Mouse (Mus musculus) layer of hippocampus, adult 9-11 months (tissue): ENCODE measurements around the gene Csnk2a2.
A peak's percentile ranks its signal among the peaks of the same experiment; 100 is the strongest.

Source experiments
- DNase-seq: peaks from one replicate; pipeline ENCODE4 v3.0.0; 2022

The Csnk2a2 gene

DNA sequence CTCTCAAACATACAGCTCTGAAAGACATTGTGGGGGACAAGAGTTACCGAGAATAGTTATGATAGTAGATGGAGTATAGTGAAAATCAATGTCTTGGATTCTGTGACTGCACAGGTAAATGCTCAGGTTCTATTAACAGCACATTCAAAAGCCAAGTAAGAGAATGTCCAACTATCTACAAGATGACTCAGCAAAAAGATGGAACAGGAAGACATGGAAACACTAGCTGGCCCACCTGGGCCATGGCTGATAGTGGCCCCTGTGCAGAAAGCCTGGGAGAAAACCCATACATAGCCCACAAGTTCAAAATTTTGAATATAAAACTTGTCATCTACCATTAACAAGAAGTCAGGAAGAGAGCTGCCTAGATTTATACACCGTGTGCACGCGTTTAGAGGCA lies 19.8 kb downstream of the Csnk2a2 start:
- DNase-seq, result no peak

DNA sequence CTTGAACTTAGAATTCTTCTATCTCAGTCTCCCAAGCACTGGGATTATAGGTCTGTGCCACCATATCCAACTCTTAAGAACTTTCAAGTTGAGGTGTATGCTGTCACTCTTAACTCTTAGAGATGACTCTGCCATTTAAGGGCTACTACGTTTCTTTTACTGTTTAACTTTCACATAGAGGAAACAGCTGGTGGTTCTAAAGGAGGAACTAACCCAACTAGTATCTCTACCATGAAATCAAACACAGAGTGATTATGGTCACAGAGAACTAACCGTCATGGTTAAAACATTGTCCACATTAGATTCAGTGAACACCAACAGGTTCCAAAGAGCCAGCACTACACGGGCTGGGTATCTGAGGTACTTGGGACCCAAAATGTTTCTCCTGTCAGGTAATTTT lies 20.8 kb downstream of the Csnk2a2 start:
- no peak for DNase-seq

DNA sequence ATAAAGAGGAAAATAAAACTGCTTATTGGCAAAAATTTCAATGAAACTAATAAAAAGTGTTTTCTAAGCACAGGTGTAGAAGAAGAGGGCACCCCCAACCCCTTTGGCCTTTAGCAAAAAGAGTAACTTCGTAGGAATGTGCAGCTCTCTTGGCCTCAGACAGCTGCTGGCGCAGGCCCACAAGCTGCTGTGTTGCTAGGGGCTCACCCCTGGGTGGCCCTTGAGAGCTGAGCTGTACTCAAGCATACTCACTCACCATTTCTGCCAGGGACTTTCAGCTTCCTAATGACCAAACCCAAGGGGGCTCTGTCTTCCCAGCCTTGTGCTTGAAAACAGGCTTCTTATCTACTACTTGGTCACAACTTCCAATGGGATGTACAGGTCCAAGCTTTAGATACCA lies 23.3 kb downstream of the Csnk2a2 start:
- no peak for DNase-seq

DNA sequence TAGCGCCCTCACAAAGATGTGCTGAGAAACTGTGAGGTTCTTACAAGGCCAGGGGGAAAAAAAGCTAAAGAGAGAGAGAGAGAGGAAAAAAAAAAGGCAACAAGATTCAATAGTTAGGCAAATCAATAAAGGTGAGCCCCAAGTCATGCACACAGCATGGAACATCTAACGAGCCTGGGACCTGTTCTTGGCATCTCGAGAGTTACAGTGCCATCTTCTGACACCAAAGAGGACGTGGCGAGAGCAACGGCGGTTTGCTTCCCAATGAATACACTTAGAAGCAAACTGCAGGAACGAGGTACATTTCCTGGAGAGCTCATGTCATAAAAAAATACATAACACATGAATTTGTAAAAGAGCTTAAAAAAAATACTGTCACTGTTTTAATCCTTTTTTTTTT lies 37.3 kb downstream of the Csnk2a2 start:
- DNase-seq, result no peak

DNA sequence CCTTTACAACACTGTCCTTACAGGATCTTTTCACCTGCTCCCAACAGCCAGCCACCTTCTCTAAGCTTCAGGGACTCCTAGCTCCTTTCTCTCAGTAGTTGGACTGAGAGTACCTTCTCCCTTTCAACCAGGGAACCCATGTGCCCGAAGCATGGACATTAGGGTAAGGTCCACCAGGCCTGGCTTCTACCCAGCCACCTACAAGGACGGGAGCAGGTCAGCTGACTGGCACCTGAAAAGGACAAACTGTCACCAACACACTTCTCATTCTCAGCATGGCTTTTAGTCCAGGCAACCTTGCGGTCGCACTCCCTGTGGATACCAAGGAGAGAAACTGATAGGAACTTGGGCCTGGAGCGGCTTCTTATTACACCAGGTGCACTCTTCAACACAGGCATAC lies 39.6 kb downstream of the Csnk2a2 start:
- DNase-seq, result no peak

DNA sequence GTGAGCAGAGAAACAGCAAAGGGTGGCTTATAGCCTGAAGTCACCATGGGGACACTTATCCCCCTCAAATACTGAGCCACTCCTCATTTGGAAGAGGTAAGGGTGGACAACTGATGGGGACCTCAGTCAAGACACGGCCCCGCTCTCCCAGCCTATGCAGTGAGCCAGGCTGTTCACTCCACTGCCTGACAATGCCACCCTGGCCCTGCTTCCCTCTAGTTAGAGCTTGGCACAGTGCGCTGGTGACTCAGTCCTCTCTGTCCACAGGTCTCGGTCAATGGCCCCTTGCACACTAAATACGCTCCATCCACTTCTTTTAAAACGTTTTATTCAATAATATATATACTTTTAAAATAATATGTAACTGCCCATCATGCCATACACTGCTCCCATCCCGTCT lies 42.2 kb downstream of the Csnk2a2 start:
- no peak for DNase-seq

DNA sequence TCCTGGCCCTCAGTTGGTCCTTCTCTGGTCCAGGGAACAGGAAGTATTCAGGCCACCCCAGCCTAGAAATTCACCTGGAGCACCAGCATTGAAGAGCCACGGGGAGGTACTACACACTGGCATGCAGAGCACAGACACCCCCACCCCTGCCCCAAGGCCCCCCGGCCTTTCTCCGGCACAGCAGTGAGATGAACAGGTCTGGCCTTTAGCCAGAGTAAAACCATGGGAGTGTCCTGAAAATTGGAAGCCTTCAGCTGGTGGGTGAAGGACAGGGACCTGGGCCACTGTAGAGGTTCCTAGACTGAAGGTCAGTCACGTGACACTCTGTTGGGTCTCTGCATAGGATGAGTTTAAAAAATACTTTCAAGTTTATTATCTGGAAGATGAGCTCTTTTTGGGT lies 44.8 kb downstream of the Csnk2a2 start:
- DNase-seq, result no peak

DNA sequence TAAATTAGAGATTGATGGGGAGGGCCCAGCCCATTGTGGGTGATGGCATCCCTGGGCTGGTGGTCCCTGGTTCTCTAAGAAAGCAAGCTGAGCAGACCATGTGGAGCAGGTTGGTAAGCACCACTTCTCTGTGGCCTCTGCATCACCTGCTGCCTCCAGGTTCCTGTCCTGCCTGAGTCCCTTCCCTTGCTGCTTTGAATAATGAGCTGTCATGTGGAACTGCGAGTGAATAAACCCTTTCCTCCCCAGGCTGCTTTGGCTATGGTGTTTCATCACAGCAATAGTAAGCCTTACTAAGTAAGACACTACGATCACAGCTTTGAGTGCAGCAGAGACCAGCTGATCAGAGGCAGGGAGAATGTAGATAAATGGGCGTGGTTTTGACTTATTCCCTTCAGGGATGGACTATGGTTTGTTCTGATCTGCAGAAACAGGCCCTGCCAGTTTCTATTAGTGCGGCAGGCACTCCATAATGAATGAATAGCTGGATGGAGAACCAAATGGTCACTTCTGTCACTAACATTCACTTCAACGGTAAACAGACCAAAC lies 48.3 kb downstream of the Csnk2a2 start:
- no peak for DNase-seq

DNA sequence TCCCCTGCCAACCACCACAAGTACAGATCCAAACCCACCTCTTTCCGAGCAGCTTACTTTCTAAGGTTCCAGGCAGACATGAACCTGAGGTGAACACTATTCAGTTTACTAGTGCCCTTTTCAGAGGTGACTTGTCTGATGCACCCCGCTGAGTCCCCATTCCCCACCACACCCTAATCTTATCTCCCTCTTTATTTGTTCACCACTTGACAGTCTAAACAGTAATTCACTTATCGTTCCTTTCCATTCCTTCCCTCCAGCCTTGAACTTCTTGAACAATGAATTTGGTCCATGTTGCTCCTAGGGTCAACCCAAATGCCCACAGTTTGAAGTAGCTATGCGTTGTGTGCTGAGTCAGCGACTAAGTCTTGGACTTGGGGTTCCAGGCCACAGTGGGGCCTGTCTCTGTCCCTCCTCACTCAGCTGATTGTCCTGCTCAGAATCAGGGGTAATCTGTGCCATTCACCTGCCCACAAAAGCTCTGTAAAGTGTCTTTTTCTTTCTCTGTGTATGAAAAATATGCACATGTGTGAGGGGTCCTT lies 49.6 kb downstream of the Csnk2a2 start:
- DNase-seq, result no peak

DNA sequence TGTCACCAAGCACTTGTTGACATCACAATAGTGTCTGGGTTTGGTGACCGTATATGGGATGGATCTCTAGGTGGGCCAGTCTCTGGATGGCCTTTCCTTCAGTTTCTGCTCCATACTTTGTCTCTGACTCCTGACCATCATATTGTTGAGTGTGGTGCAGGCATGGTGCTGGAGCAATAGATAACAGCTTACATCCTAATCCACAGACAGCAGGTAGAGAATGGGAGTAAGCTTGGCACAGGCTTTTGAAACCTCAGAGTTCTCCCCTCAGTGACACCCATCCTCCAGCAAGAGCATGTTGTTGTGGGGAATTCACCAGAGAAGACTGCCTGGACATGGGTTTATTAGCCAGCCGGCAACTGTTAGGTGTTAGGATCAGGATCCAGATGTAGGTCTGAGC lies 50.4 kb downstream of the Csnk2a2 start:
- DNase-seq, result no peak

DNA sequence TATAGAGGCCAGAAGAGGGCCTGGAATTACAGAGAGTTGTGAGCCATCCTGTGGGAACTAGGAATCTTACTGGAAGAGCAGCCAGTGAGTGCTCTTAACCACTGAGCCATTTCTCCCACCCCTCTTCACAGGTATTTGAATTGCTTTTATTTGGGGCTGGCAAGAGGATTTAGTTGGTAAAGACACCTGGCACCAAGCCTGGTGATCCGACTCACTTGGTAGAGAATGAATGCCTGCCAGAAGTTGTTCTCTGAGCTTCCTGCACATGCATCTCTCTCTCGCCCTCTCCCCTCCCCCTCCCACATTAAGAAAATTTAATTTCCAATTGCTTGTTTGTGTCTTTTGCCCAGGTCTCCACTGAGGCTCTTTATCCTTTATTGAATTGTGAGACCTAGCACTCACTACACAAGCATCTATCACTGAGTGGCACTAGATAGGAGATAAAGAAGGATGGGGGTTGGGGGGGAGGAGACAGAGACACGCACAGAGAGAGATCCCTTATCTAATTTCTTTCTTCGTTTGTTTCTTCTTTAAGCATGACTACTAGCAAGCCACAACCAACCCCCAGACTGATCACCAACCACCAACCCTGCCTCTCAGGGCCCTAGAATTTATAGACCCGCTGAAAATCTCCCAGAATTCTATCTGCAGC lies 52.4 kb downstream of the Csnk2a2 start:
- DNase-seq, result no peak

DNA sequence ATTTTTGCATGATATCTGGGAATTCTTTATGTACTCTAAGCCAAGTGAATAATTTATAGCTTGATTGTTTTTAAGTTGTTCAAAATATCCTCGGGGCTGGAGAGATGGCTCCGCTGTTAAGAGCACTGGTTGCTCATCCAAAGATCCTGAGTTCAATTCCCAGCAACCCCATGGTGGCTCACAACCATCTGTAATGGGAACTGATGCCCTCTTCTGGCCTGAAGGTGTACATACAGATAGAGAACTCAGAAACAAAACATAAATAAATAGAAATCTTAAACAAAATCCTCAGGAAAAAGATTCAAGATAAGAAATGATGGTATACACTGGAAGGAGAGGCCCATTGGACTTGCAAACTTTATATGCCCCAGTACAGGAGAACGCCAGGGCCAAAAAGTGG lies 53.9 kb downstream of the Csnk2a2 start:
- no peak for DNase-seq

DNA sequence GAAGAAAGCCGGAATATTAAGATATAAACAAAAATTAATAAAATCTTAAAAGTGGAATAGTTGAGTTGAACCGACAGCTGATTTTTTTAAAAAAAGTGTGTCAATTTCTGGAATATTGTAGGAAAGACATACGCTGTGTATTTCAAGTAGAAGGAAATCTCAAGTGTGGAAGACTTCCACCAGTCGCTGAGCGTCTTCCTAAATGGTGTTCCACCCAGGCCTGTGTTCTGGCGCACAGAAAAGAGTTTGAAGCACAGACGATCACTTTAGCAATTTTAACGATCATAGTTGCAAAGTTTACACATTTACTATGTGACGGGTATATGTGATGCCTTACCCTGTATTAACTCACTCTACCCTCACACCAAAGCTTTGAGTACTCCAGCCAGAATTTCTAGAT lies 54.4 kb downstream of the Csnk2a2 start:
- no peak for DNase-seq

DNA sequence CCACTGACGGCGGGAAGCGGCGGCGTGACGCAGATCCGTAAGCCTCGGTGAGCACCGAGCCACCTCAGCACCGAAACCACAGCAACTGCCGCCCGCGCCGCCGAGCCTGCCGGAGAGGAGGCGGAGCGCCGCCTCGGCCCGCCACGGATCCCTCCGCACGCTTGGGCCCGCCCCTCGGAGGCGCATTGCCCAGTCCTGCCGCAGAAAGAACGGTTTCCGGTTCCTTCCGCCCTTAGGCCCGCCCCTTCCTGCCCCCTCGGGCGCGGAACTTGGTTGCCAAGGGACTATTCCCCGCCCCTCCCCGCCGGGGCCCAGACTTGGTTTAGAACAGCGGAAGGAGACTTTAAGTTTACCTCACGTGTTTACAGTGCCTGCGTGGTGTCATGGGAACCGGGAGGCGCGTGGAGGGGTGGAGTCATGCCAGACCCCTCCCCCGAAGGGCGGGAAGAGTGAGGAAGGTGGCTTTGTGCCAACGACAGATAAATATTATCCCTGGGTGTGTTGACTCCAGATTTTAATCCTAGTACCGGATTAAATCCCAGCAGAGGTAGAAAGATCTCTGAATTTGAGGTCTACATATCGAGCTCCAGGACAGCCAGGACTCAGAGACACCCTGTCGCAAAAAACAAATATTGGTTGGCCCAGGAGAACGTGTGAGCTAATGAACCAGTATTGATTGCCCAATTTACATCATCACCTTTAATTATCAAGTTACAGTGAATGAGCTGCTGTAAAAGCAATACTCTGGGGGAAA lies 55.0 kb downstream of the Csnk2a2 start, which contains the start of gene Cfap20:
Gene Cfap20 (minus strand): TSS at position 184 of the 754 bp plus-strand sequence.
- DNase-seq, result peak; percentile 98

DNA sequence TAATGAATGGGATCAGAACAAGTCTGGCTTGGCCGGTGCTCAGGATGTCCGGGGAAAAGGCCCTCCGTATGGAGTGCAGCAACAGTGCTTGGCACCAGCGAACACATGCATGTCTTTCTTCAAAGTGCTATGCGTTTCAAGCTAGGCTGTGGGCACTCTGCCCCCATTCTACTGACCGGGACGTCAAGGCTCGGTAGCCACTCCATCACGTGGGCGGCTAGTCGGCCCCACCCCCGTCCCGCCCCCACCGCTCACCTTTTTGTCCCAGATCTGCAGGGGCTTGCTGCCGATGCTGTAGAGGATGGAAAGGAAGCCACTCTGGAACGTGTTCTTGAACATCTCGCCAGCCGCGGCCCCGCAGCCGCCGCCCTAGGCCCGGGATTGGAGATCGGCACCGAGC lies 55.6 kb downstream of the Csnk2a2 start:
- peak; percentile 31 for DNase-seq

DNA sequence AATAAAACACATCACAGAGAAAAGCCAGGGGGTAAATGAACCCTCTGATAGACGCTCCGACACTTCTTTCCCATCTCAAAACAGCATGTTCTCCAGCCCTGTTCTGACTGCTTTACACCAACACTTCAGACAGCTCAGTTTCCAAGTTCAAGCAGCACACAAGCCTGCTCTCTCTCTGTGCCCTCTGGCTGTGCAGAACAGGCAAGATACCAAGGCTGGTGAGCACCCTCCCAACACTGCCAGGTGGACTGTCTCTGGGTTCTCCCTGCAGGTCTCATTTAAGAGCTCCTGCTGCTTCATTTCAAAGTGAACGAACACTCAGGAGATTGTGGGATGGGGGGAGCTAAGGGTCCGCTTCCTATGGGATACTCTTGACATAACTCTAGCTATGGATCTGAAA lies 56.7 kb downstream of the Csnk2a2 start:
- no peak for DNase-seq

DNA sequence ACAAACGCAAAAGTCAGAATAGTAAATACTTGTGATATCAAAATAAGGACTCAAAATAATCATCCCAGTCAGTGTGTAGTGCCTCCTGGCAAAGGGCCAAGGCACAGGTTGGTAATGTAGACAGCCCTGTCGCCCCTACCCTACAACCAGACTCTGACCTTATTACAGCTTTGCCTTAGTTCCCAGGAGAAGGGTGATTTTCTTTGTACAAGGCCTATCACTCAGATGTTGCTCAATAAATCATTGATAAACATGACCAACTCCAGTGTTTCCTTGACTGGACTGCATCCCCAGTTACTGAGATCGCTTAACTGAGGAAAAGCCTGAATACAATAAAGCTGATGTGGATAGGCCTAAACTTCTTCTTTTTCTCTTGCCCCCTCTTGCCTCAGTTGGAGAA lies 57.4 kb downstream of the Csnk2a2 start:
- DNase-seq, result no peak

DNA sequence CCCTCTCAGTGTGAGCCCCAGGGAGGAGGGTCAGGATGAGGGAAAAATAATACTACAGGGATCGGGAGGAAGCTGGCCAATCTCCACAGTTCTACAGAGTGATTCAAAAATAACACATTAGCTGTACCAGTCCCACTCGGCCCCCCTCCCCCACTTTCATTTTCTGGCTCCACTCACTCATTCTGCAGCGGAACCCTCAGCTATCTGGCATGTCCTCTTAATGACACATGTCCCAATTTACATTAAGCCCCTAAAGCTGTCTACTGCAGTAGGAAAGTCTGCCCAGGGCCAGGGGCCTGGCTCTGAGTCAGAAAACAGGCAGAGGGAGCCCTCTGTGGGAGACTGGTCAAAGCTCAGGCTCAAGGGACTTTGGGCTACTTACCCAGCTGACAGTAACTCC lies 59.9 kb downstream of the Csnk2a2 start:
- DNase-seq, result peak; percentile 79

DNA sequence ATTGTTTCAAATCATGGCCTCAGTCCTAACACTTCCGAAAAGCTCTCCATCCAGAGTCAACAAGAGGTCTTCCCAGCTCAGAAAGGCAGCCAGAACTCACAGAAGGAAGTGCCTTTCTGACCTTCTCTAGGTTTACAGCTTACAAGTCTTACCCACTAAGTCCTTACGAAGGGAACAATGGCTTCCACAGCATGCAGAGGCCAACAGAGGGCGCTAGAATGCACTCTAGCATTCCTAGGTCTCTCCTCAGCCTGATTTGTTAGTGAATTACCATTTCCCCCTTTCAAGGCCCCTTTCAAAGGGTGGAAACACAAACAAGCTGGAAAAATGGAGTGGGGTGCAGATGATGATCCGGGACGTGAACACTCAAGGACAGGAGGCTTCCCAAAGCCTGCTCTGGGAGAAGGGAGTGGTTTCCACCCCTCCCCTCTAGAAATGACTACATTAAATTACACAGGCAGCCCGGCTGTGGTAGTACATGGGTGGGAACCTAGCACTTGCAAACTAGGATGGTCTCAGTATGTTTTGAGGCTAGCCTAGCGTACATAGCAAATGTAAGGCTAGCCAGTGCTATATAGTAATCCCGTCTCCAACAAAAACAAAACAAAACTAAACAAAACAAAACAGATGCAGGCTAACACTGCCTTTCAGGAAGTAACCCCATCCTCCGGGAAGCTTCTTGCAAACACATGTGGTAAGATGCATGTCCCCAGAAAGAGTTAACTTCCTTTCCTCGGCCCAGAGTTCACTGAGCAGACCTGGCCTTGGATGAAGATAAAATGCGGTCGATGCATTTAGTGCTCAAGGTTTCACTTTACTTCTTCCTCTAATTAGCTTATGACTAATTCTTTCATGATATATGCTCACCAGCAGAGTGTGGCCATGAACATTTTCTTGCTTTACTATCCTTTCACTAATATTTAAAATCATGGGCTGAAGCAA lies 62.0 kb downstream of the Csnk2a2 start:
- DNase-seq, result peak; percentile 55

DNA sequence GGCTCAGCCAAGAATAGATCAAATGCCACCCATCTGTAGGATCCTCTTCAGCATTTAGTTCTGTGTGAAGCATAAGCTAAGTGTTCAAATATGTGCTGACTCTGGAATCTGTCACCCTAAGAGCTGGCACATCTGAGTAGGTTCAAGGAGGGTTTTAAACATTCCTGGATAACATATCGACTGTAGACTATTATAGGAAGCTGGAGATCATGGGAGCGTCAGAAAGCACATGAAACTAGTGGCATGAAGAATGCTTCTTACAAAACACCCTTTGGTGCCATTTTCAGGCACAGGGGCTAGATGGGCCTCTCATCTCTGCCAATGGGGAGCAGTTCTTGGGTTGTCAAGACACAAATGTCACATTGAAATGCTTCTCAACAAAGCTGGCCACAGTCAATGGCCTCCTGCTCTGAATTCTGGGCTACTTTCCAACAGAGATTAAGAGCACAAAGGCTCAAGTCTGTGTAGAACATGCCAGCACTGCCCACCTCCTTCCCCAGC lies 63.0 kb downstream of the Csnk2a2 start:
- DNase-seq, result no peak

DNA sequence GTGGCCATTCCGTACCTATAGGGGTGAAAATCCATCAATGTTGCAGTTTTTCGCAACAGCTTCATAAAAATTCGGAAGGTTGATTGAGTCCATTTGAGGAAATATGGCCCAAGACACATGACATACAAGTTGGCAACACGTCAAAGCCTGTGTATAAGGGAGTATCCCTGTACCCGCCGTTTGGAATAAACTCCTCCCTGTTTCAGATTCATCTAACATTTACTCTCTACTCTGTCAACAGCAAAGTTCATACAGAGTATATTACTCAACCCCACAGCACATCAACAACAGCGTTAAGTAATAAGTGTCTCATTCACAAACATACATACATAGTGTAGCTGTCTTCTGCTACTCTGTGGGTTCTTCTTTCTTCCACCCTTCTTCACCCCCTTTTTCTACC lies 65.2 kb downstream of the Csnk2a2 start:
- DNase-seq, result no peak

DNA sequence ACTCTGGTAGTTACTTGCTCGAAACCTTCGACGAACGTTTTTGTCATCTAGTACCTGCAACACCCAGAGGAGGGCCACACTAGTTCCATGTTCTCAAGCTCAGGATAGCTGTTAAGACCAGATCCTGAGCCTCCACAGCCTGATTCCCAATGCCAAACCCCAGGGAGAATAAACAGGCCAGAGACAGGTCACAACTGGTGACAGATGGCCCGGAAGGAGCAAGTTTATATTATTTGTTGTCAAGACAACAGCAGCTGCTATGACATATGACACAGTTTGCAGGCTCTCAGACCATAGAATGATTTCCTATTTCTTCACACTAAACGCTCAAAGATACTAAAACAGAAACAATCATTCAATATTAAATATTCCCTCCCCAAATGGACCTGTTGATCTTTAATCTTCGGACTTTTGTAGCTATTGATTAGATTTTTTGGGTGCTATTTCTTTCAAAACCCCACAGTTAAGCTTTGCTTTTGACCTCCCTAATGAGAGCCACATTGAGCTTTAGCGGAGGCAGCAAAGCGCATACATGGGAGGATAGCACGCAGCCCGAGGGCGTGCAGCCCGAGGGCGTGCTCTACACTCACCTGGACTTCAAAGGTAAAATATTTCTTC lies 67.5 kb downstream of the Csnk2a2 start:
- no peak for DNase-seq
